Mouse (Mus musculus): ENCODE results near the gene Pkp1. TPM values are rescaled to one million over a fixed set of nuclear protein-coding genes. Genes with fewer than 3 reads are reported as not detected.

The Pkp1 gene
- not detected for polyA plus RNA-seq (2014; fragmentation: Illumina TruSeq; extraction: RNeasy Lipid Tissue Mini Kit (QIAGEN cat#74804); ENCODE audit: insufficient read depth, low read depth, low replicate concordance)

DNA sequence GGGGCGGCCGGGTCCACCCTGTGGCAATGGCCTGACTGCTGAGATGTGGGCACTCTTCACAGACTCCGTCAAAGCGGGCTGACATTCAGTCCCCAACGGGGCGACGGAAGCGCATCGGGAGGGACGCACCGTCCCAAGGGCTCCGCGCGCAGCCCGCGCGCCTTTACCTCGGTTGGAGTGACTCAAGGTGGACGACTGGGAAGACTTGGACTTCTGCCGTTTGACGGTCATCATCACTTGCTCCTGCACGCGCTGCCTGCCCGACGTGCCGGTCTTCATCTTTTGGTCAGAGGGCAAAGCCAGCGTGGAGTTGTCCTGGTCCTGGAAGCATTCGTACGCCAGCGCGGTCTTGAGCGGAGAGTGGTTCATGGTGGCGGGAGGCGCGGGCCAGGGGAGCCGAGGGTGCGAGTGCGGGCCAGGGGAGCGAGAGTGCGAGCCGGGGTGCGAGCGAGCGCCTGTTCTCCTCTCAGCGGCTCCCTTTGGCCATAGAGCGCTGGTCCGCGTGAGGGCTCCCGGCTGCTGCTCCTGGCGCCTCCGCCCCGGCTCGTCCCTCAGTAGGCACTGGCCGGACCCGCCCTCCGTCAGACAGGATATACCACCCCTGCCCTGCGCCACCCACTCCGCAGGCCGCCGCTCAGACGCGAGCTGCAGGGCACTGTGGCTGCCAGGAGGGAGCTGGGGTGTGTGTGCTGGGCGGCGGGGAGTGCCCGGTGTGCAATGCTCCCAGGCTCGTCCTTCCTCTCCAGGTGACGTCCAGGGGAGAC is at the start of gene Pkp1:
Gene Pkp1, minus strand, starts transcription at position 564 of the 764 bp plus-strand sequence.

DNA sequence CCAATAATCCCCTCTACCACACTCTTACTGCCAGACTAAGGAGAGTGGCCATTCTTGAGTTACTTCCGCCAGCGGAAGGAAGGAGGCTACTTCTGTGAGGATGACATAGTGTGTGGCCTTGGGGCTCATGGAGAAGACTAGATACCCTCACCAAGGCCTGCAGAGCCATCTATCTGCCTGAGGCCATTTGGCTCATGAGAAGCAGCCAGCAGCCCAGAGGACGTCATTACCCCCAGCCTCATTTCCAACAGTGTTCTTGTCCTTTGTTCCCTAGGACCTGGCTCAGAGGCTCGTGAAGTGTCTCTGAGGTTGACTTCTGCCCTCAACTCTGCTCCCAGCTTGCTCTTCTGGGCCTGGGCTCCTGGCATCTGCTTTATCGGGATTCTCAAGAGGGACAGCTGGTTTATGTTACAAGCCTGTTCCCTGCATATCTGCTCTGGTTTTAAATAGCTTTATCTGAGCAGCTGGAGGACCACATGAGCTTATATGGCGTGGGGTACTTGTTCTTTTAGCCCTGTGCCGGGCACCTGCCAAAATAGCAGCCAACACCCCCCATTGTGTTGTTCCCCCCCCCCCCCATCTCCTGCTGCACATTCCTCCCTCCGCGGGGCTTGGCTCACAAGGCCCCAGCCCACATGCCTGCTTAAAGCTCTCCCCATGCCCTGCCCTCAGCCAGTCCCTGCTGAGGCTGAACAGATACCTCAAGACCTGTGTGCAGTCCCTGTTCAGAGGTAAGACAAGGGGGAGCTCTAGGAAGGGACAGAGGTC is 83.1 kb downstream of the Pkp1 start, which contains the start of gene Tnnt2:
Gene Tnnt2, plus strand, starts transcription at position 639 of the 768 bp plus-strand sequence.

Other genes with a start within 250 kb of the Pkp1 start
- 646 TPM for gene Csrp1, start 199.1 kb downstream of the Pkp1 start, polyA plus RNA-seq (2014; fragmentation: Illumina TruSeq; extraction: RNeasy Lipid Tissue Mini Kit (QIAGEN cat#74804); ENCODE audit: insufficient read depth, low read depth, low replicate concordance)
- 61.4 TPM for gene Phlda3, start 153.1 kb downstream of the Pkp1 start, polyA plus RNA-seq (2014; fragmentation: Illumina TruSeq; extraction: RNeasy Lipid Tissue Mini Kit (QIAGEN cat#74804); ENCODE audit: insufficient read depth, low read depth, low replicate concordance)
- 0.35 TPM for gene Tnni1, start 139.8 kb downstream of the Pkp1 start, polyA plus RNA-seq (2014; fragmentation: Illumina TruSeq; extraction: RNeasy Lipid Tissue Mini Kit (QIAGEN cat#74804); ENCODE audit: insufficient read depth, low read depth, low replicate concordance)
- gene Lad1, start 100.6 kb downstream of the Pkp1 start, polyA plus RNA-seq (2014; fragmentation: Illumina TruSeq; extraction: RNeasy Lipid Tissue Mini Kit (QIAGEN cat#74804); ENCODE audit: insufficient read depth, low read depth, low replicate concordance): 3.8 TPM
- gene Tnnt2, start 82.9 kb downstream of the Pkp1 start, polyA plus RNA-seq (2014; fragmentation: Illumina TruSeq; extraction: RNeasy Lipid Tissue Mini Kit (QIAGEN cat#74804); ENCODE audit: insufficient read depth, low read depth, low replicate concordance): 177 TPM
- gene Igfn1, start 87.1 kb upstream of the Pkp1 start, polyA plus RNA-seq (2014; fragmentation: Illumina TruSeq; extraction: RNeasy Lipid Tissue Mini Kit (QIAGEN cat#74804); ENCODE audit: insufficient read depth, low read depth, low replicate concordance): not detected
- gene Tmem9, start 88.9 kb upstream of the Pkp1 start, polyA plus RNA-seq (2014; fragmentation: Illumina TruSeq; extraction: RNeasy Lipid Tissue Mini Kit (QIAGEN cat#74804); ENCODE audit: insufficient read depth, low read depth, low replicate concordance): 36.9 TPM
- not detected for gene Ascl5, start 131.6 kb upstream of the Pkp1 start, polyA plus RNA-seq (2014; fragmentation: Illumina TruSeq; extraction: RNeasy Lipid Tissue Mini Kit (QIAGEN cat#74804); ENCODE audit: insufficient read depth, low read depth, low replicate concordance)
- gene Cacna1s, start 133.5 kb upstream of the Pkp1 start, polyA plus RNA-seq (2014; fragmentation: Illumina TruSeq; extraction: RNeasy Lipid Tissue Mini Kit (QIAGEN cat#74804); ENCODE audit: insufficient read depth, low read depth, low replicate concordance): 4.9 TPM
- 3.2 TPM for gene Kif21b, start 212.2 kb upstream of the Pkp1 start, polyA plus RNA-seq (2014; fragmentation: Illumina TruSeq; extraction: RNeasy Lipid Tissue Mini Kit (QIAGEN cat#74804); ENCODE audit: insufficient read depth, low read depth, low replicate concordance)